Mouse (Mus musculus) layer of hippocampus, postnatal 25 days (tissue): Measurements from ENCODE around the gene Zyx. TPM values are rescaled to one million over a fixed set of nuclear protein-coding genes. Genes with fewer than 3 reads are reported as not detected.

ENCODE experiments used
- DNase-seq, 2 experiments: peaks; one replicate each; pipeline ENCODE4 v3.0.0; 2022; ENCODE audit warnings: mixed read lengths in 2 of 2, low spot score in 1 of 2; ENCODE audit errors: extremely low spot score in 1 of 2
- total RNA-seq, 2 experiments: library from RNA; stranded (reverse); gene quantifications; 2 replicates each; pipeline ENCODE4 v1.2.3; 2021

Gene Zyx
- 10 to 100 TPM; 47.9 to 51.7 TPM for total RNA-seq

GRCm38 (mm10) chr6:42349426-42350020 is at the start of gene Zyx:
TSS of gene Zyx (plus strand) at chr6:42349630.
- DNase-seq = peak; percentile 62 to 76

DNA sequence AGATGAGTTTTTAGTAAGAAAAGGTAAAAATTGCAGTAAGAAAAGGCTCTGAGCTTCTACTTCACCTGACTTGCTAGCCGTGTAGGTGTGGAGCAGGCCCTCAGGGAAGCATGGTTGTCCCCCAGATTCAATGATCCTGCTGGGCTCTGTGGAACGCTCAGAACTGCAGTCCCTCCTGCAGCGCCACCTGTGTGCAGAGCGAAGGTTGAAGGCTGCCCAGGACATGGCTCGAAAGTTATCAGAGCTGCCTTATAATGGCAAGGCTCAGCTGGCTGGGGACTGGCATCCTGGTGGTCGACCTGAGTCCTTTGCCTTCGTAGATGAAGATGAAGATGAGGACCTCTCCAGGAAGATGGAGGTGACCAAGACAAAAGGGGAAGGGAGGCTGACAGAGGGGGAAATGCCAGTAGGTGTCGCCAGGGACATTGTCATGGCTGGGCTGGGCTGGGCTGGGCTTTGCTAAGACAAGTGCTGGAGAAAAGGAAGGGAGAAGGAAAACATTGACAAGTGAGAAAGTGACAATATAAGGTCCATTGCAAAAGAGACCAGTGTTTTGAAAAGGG is 39.5 kb upstream of the Zyx start:
- no peak for DNase-seq

DNA sequence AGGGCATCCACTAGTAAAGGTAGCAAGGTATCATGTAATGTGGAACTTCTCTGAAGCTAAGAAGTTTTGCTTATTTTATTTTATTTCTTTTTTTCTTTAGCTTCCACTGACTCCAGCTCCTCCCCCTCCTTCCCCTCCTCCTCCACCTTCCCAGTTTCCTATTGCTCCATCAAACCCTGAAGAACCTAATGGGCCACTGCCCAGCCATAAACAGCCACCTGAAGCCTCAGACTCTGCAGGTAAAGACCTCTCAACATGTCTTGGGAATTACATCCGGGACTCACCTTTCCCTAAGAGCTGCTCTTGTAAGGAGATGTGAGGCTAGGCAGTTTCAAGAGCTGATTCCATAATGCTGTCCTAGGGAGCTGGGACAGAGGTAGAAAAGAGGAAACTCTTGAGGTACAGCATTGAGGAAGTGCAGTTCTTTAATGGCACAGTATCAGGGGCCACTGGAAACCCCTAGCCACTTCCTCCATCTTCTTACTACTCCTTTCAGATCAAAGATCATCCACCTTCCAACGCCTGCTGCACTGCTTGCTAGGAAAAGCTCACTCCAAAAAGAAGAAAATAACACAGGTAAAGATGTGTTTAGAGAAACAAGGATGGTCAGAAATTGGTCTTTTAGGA is 38.9 kb upstream of the Zyx start:
- no peak for DNase-seq

DNA sequence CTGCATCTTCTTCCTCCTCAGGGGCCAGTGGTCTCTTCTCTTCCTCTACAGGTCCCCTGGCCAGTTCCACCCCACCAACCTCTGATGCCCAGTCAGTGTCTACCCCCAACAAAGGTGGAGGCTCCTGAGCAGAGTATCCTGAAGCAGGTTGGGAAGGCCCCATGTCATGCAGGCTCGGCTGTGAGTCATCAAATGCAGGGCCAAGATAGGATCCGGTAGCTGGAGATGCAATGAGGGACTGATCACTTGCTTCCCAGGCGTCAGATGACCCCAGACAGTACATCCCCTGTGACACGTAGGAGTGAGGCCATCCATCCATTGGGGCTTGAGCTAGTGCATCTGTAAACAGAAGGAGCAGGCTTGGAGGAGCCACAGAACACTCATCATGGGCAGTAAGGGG is 31.1 kb upstream of the Zyx start:
- no peak for DNase-seq

DNA sequence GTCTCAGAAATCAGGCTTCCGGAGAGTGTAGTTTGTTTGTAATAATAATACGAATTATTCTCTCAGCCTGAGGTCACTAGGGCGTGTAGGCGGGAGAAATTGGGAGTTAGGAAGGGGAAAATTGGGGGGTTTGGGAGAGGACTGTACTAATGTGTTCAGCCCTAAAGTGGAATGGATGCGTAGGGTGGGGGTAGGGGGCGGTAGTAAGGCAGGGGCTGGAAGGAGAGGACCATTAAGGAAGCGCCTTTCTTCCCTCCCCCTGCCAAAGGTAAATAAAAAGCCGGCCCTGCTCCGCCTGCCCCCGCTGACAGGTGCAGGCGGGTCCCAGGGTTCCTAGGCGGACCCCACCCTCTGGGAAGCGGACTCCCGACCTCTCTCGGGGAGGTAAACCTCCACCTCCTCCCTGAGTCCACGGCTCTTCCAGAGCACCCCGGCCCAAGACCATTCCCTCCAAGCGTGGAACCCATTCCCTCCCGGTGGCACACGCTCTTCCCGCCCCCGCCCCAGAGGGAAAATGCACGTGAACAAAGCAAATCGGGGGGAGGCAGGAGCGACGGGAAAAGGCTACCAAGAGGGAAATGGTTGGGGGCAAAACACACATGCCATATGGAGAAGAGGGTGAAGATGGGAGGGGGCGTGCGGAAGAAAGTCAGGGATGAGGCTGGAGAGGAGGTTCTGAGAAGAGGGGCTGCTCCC is 25.9 kb upstream of the Zyx start:
- DNase-seq = no peak

- DNase-seq = peak in 1 of 2 experiments; percentile 40
These were observed 25.4 kb upstream of the Zyx start for GRCm38 (mm10) chr6:42324067-42324481.

DNA sequence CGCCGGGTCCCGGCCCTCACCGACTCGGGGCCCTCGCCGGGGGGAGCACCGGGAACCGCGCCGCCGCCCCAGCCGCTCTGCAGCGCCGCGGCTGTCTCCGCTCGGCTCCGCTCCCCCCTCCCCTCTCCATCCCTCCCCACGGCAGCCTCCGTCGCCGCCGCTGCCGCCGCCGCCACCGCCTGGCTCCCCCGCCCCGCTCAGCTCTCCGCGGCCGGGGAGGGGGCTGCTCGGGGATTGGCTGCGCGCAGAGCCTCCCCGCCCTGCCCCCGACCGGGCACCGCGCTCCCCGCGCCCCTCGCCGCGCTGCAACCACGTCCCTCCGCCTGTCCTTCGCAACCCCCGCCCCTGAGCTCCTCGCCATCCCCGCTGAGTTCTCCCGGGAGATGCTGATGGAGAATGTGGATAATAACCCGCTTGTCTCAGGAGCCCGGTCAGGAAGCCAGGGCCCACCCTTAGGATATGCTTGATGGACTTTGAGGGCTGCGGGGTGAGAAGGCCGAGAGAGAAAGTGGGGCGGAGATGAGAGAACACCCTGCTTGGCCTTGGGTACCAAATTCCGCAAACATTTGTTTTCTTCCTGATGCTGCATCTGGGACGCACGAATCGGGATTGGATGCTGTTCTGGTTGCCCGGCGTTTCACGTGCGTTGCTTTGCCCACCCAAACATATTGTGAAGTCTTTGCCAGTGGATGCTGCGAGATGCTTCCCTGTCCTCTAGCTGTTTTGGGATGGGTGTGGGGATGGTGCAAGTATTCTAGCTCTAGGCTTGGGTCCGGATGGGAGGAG is 24.8 kb upstream of the Zyx start, which contains the start of gene Fam131b:
Fam131b (minus strand) TSS at position 162 of the 786 bp plus-strand sequence.
- DNase-seq = peak; percentile 59 to 71

DNA sequence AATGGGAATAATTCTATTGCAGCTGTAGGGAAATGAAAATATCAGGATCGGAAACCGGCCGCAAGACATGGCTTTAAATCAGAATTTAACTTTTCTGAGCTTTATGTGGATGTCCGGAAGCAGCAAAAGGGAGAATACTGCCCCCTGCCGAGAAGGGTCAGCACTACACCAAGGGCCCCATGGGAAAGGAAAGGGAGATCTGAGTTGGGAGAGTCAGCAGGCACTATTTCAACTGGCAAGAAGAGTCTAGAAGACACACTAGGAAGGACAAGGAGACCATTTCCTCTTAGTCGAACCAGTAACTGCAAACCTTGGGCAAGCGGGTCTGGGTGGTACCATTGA is 24.2 kb upstream of the Zyx start:
- DNase-seq = peak; percentile 84 to 93

GRCm38 (mm10) chr6:42326509-42326908 is 22.9 kb upstream of the Zyx start:
- no peak for DNase-seq

GRCm38 (mm10) chr6:42328757-42329156 is 20.7 kb upstream of the Zyx start:
- no peak for DNase-seq

GRCm38 (mm10) chr6:42330216-42330615 is 19.2 kb upstream of the Zyx start:
- no peak for DNase-seq

GRCm38 (mm10) chr6:42330946-42331345 is 18.5 kb upstream of the Zyx start:
- DNase-seq = no peak

GRCm38 (mm10) chr6:42339189-42339588 is 10.2 kb upstream of the Zyx start:
- DNase-seq = no peak

DNA sequence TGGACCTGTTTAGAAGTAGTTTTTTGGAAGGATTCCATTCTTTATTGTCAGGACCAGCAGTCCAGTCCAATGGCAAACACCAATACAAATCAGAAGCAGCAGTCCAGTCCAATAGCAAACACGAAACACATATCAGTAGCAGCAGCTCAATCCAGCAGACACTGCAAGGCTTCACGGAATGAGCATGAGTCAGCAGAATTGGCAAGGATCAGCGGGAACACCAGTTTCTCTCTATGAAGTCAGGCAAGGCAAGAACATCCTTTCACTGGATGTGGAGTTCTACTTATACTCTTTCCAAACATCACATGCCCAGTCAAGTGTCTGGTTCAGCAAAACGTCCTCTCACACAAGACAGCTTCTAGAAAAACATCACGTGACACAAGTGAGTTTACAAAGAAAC is 9.4 kb upstream of the Zyx start:
- DNase-seq = no peak

DNA sequence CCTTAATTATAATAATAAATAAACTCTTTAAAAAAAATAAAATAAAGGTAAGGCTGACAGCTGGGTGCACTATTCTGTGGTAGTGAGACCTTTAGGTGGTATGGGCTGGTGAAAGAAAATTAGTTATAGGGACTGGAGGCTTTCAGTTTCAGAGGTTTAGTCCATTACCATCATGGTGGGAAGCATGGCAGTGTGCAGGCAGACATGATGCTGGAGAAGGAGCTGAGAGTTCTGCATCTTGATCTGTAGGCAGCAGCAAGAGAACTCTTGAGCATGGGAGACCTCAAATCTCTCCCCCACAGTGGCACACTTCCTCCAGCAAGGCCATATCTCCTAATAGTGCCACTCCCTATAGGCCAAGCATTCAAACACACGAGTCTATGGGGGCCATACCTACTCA is 7.3 kb upstream of the Zyx start:
- no peak for DNase-seq

DNA sequence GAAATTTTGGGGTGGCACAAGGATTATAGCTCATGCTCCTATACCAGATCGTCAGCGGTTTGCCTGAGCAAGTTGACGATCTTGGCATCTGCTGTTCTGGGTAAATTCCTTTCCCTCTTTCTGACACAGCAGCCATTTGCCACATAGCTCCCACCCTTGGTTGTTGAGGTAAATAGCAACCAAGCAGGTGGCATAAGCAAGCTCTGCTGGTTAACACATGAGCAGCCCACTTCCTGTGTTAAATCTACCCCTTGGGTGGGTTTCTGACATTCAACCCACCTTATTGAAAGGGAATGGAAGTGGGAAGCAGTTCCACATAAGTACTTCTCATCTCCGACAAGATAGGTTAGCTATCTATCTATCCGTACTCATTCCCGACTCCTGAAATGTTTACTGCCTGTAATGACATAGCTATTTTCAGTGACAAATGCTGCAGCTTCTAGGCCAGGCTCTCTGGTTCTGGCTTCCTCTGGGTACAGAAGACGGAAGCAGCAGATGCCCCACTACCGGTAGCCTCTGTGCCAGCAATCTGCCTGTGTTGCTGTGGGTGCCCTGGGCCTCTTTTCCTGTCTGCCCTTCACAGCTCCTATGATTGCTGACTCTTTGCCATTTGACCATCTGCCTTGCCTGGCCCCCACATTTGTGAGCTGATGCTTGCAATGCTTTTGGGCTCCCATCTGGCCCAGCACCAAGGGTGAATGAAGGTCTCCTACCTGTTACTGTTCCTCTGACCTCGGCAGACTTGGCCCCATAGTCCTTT is 5.9 kb upstream of the Zyx start:
- no peak for DNase-seq

GRCm38 (mm10) chr6:42344255-42344654 is 5.2 kb upstream of the Zyx start:
- no peak for DNase-seq

DNA sequence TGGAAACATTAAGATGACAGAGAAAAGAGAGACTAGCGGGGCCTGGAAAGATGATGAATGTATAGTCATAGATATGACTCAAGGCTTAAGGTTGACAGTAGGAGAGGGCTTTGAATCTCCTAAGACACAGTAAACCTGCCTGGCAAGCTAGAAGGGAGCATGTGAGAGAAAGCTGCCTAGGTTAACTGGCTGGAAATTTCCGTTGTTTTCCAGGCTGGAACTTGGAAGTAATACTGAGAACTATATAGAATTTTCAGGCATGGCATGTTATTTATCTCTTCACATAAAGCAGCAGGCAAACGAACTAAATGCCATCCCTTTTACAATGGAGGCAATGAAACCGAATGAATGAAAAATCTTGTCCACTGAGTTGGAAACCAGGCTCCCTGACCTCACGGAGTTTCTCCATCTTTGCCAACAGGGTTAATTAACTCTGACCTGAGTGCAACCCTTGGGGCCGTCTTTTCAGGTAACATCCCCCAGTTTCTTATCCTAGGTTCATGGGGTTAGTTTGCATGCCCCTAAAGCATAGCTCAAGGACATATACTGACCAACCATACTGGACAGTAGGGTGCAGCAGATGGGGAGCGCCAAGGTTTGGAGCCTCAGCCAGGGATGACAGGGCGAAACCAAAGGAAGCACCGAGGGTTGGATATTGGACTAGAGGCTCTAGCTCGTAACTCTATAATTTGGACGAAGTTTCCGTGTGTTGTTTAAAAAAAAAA is 987 bp upstream of the Zyx start:
- DNase-seq = no peak

- DNase-seq = peak; percentile 56 to 67
These were observed 414 bp upstream of the Zyx start for GRCm38 (mm10) chr6:42349006-42349425.
